Mouse (Mus musculus) heart, embryonic 16.5 days (tissue): ENCODE results near the gene Tyw5. TPM values are rescaled to one million over a fixed set of nuclear protein-coding genes. Genes with fewer than 3 reads are reported as not detected.

ENCODE experiments used
- polyA plus RNA-seq: library from polyadenylated mRNA; unstranded; fragments of >200 nt; fragmentation: Nextera tagmentation; extraction: Ambion mirVana; gene quantifications from 2 replicates; pipeline ENCODE4 v1.2.1, GENCODE M21; 2015

Gene Tyw5
- polyA plus RNA-seq, 1 experiment from 2014 or later, result 18.3 TPM

Other genes starting within 250 kb of the Tyw5 start
- 7.9 and 9.0 TPM in 2 replicates for gene 1700066M21Rik, start 29.5 kb downstream of the Tyw5 start, polyA plus RNA-seq
- 15.5 and 16.5 TPM in 2 replicates for gene Maip1, start 773 bp downstream of the Tyw5 start, polyA plus RNA-seq